Mouse (Mus musculus): Measurements from ENCODE around the gene Slc12a6.

DNA sequence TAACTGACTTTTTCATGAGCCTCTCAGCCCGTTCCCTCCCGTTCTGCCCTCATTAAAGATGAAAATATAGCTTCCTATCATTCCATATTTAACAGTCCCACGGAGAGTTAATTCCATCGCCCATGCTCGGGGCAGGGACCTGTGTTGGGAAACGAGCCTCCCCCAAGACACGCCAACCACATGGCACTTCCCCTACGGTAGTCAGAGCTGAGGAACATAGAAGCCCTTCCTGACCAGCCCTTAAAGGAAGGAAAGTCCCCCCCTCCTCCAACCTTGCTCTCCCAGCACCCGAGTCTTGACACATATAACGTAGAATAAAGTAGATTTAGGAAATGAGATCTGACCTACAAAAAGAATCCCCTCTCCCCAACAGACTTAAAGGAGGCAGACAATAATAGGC, 18.3 kb upstream of the Slc12a6 start:
- no peak for TF ChIP-seq CTCF (IDR thresholded peaks at IDR 0.05; ENCODE audit: control insufficient read depth, insufficient read depth, insufficient read length)
- no peak for TF ChIP-seq USF1 (IDR thresholded peaks at IDR 0.05; ENCODE audit: low read depth)
- no peak for TF ChIP-seq MYOD1 (IDR thresholded peaks at IDR 0.05; ENCODE audit: control insufficient read depth, insufficient read length, low read depth)
- no peak for TF ChIP-seq MAX (IDR thresholded peaks at IDR 0.05)
- TF ChIP-seq MYOG (IDR thresholded peaks at IDR 0.05; ENCODE audit: control insufficient read depth, extremely low read depth, insufficient read length) = no peak
- TF ChIP-seq CEBPB (IDR thresholded peaks at IDR 0.05; ENCODE audit: low read depth) = no peak
- no peak for TF ChIP-seq FOSL1 (IDR thresholded peaks at IDR 0.05; ENCODE audit: insufficient read depth, low read length, poor library complexity, severe bottlenecking)

Data from C2C12 (cell line).